Mouse (Mus musculus): Measurements from ENCODE around the gene Dusp18. TPM values are rescaled to one million over a fixed set of nuclear protein-coding genes. Genes with fewer than 3 reads are reported as not detected.
"Not testable (repeated sequence)": the region's sequence is repeated elsewhere in the genome, so short reads cannot be mapped to it uniquely, and the experiment has no call there.

Gene Dusp18
- total and polyA plus RNA-seq, 3 experiments: 2.8 to 6.6 (median 4.8) TPM

GRCm38 (mm10) chr11:3910513-3911310 lies 15.7 kb downstream of the Dusp18 start (continued):
- TF ChIP-seq POLR2AphosphoS2 (IDR thresholded peaks at IDR 0.05; ENCODE audit: low read depth, low read length) (no peak), BHLHE40 (IDR thresholded peaks at IDR 0.05; ENCODE audit: low read depth, low read length) (peak; percentile 59), USF1 (IDR thresholded peaks at IDR 0.05; ENCODE audit: low read depth, low read length) (peak; percentile 26; the same call in 1 of the 2 replicates), RAD21 (IDR thresholded peaks at IDR 0.05; ENCODE audit: low read depth, low read length) (no peak), ELF1 (IDR thresholded peaks at IDR 0.05; ENCODE audit: low read depth, low read length) (no peak)

- peaks cover 28 to 50% of the 10 kb centered on the region in 2 experiments for H3K4me1 ChIP-seq (ENCODE audit: control insufficient read depth in 1 of 2, insufficient read depth in 2 of 2)
- in situ Hi-C loops (cut with MboI; ENCODE audit: low pct_ligation_motif_present, low pct_unique_long_range_greater_than_20kb, low sequenced_read_pairs): loop anchor here (25.0 kb wide), 1 partner anchor 374 kb away; the partner anchor contains the start of gene Smtn
- peak overlapping the region; percentile 3 to 16 (median 7) for H3K4me3 ChIP-seq (replicated peaks in 1 of 3; ENCODE audit: low read depth in 2 of 3, low read length in 2 of 3, poor library complexity in 1 of 3)
- H3K27ac ChIP-seq (ENCODE audit: insufficient read depth, low read depth); H3K9me3 ChIP-seq (replicated peaks; ENCODE audit: low read length); H3K79me2 ChIP-seq (replicated peaks; ENCODE audit: control insufficient read depth, extremely low read depth, insufficient read depth, poor library complexity, severe bottlenecking); DNase-seq (ENCODE audit: extremely low read depth); H3K9ac ChIP-seq (ENCODE audit: insufficient read depth, low read depth); dilution Hi-C loops (cut with MboI; ENCODE audit: extremely low pct_ligation_motif_present, extremely low pct_unique_long_range_greater_than_20kb, low sequenced_read_pairs): not testable (repeated sequence)
- peak overlapping the region; percentile 26; the same call in 1 of the 2 replicates for H3K4me2 ChIP-seq (ENCODE audit: insufficient read depth, low read depth, poor library complexity, severe bottlenecking)
- peaks cover 13% of the 10 kb centered on the region for H3K27me3 ChIP-seq (replicated peaks)
- peaks cover 11 to 22% of the 10 kb centered on the region in 2 experiments for H3K36me3 ChIP-seq (replicated peaks in 1 of 2; ENCODE audit: control insufficient read depth in 1 of 2, insufficient read depth in 1 of 2, low read length in 1 of 2)
Measured at GRCm38 (mm10) chr11:3911440-3911839, 16.4 kb downstream of the Dusp18 start.

GRCm38 (mm10) chr11:3912100-3912874 lies 17.2 kb downstream of the Dusp18 start:
- dilution Hi-C loops (cut with MboI; ENCODE audit: extremely low pct_ligation_motif_present, extremely low pct_unique_long_range_greater_than_20kb, low sequenced_read_pairs): no loop called here
- Histone ChIP-seq H3K4me3 (replicated peaks in 1 of 3; ENCODE audit: low read depth in 2 of 3, low read length in 2 of 3, poor library complexity in 1 of 3) (peak overlapping the region in 2 of 3 experiments; percentile 21 to 75), H3K4me2 (ENCODE audit: insufficient read depth, low read depth, poor library complexity, severe bottlenecking) (peak overlapping the region; percentile 80), H3K9me3 (replicated peaks; ENCODE audit: low read length) (no peaks in the 10 kb centered on the region), H3K9ac (ENCODE audit: insufficient read depth, low read depth) (no peak overlapping the region), H3K27me3 (replicated peaks) (peaks cover 13% of the 10 kb centered on the region), H3K36me3 (replicated peaks in 1 of 2; ENCODE audit: control insufficient read depth in 1 of 2, insufficient read depth in 1 of 2, low read length in 1 of 2) (peaks cover 4 to 14% of the 10 kb centered on the region in 2 experiments), H3K4me1 (ENCODE audit: control insufficient read depth in 1 of 2, insufficient read depth in 2 of 2) (peaks cover 36 to 55% of the 10 kb centered on the region in 2 experiments), H3K79me2 (replicated peaks; ENCODE audit: control insufficient read depth, extremely low read depth, insufficient read depth, poor library complexity, severe bottlenecking) (no peaks in the 10 kb centered on the region), H3K27ac (ENCODE audit: insufficient read depth, low read depth) (no peak overlapping the region)
- in situ Hi-C loops (cut with MboI; ENCODE audit: low pct_ligation_motif_present, low pct_unique_long_range_greater_than_20kb, low sequenced_read_pairs): loop anchor here (25.0 kb wide), 1 partner anchor 375 kb away; the partner anchor contains the start of gene Smtn
- TF ChIP-seq MAFK (IDR thresholded peaks at IDR 0.05; ENCODE audit: insufficient replicate concordance, low read length): no peak
- no peak for TF ChIP-seq SIN3A (IDR thresholded peaks at IDR 0.05; ENCODE audit: low read length)
- TF ChIP-seq ZNF384 (IDR thresholded peaks at IDR 0.05; ENCODE audit: low read depth, low read length): no peak
- no peak for TF ChIP-seq GABPA (IDR thresholded peaks at IDR 0.05; ENCODE audit: insufficient replicate concordance, low read depth, low read length)
- no peak for TF ChIP-seq RAD21 (IDR thresholded peaks at IDR 0.05; ENCODE audit: low read depth, low read length)
- no peak for TF ChIP-seq NRF1 (IDR thresholded peaks at IDR 0.05; ENCODE audit: low read depth, low read length)
- peak; percentile 10; the same call in 1 of the 2 replicates for TF ChIP-seq EP300 (IDR thresholded peaks at IDR 0.05; ENCODE audit: low read length)
- no peak for DNase-seq (ENCODE audit: extremely low read depth)
